Mouse (Mus musculus): ENCODE data around the gene Tmco1.
A peak's percentile ranks its signal among the peaks of the same experiment; 100 is the strongest.
"Not testable (repeated sequence)": the region's sequence is repeated elsewhere in the genome, so short reads cannot be mapped to it uniquely, and the experiment has no call there.

The Tmco1 gene

GRCm38 (mm10) chr1:167331106-167331505, 22.9 kb downstream of the Tmco1 start:
- ATAC-seq (ENCODE audit: low TSS enrichment), result no peak

GRCm38 (mm10) chr1:167336398-167336797, 28.2 kb downstream of the Tmco1 start:
- ATAC-seq (ENCODE audit: low TSS enrichment), result no peak

GRCm38 (mm10) chr1:167337463-167338095, 29.4 kb downstream of the Tmco1 start:
- peak; percentile 95 for ATAC-seq (ENCODE audit: low TSS enrichment)

GRCm38 (mm10) chr1:167339177-167339781, 31.1 kb downstream of the Tmco1 start:
- no peak for ATAC-seq (ENCODE audit: low TSS enrichment)

- no peak for ATAC-seq (ENCODE audit: low TSS enrichment)
These were observed 32.1 kb downstream of the Tmco1 start for GRCm38 (mm10) chr1:167340111-167340787.

- no peak for ATAC-seq (ENCODE audit: low TSS enrichment)
These were observed 32.8 kb downstream of the Tmco1 start for GRCm38 (mm10) chr1:167340910-167341528.

GRCm38 (mm10) chr1:167342831-167343230, 34.7 kb downstream of the Tmco1 start:
- ATAC-seq (ENCODE audit: low TSS enrichment), result no peak

- ATAC-seq (ENCODE audit: low TSS enrichment), result not testable (repeated sequence)
These were observed 37.9 kb downstream of the Tmco1 start for GRCm38 (mm10) chr1:167345994-167346520.

- ATAC-seq (ENCODE audit: low TSS enrichment), result not testable (repeated sequence)
These were observed 41.0 kb downstream of the Tmco1 start for GRCm38 (mm10) chr1:167349206-167349605.

- peak; percentile 97 for ATAC-seq (ENCODE audit: low TSS enrichment)
These were observed 41.8 kb downstream of the Tmco1 start, which contains the start of gene Aldh9a1 for GRCm38 (mm10) chr1:167349815-167350596. Gene Aldh9a1 (plus strand): TSS chr1:167349991.

GRCm38 (mm10) chr1:167350597-167351415, 42.6 kb downstream of the Tmco1 start:
- ATAC-seq (ENCODE audit: low TSS enrichment), result no peak

- no peak for ATAC-seq (ENCODE audit: low TSS enrichment)
These were observed 44.2 kb downstream of the Tmco1 start for GRCm38 (mm10) chr1:167352403-167352802.

- ATAC-seq (ENCODE audit: low TSS enrichment), result no peak
These were observed 49.2 kb downstream of the Tmco1 start for GRCm38 (mm10) chr1:167357387-167357786.

GRCm38 (mm10) chr1:167358731-167359130, 50.6 kb downstream of the Tmco1 start:
- ATAC-seq (ENCODE audit: low TSS enrichment), result 0 out of 2 replicates have a peak, but pooled peaks have one; percentile 21

- ATAC-seq (ENCODE audit: low TSS enrichment), result peak; percentile 58
These were observed 52.1 kb downstream of the Tmco1 start for GRCm38 (mm10) chr1:167360268-167360667.

GRCm38 (mm10) chr1:167362819-167363218, 54.6 kb downstream of the Tmco1 start:
- ATAC-seq (ENCODE audit: low TSS enrichment), result no peak

GRCm38 (mm10) chr1:167363322-167363721, 55.1 kb downstream of the Tmco1 start:
- no peak for ATAC-seq (ENCODE audit: low TSS enrichment)

- peak; percentile 26 for ATAC-seq (ENCODE audit: low TSS enrichment)
These were observed 57.6 kb downstream of the Tmco1 start for GRCm38 (mm10) chr1:167365808-167366207.

GRCm38 (mm10) chr1:167366621-167367020, 58.4 kb downstream of the Tmco1 start:
- no peak for ATAC-seq (ENCODE audit: low TSS enrichment)

GRCm38 (mm10) chr1:167368018-167368417, 59.8 kb downstream of the Tmco1 start:
- no peak for ATAC-seq (ENCODE audit: low TSS enrichment)

All from frontal cortex, adult (tissue).